Mouse (Mus musculus) neural tube, embryonic 13.5 days (tissue): ENCODE results near the gene Hsd17b1. TPM values are rescaled to one million over a fixed set of nuclear protein-coding genes. Genes with fewer than 3 reads are reported as not detected.

Experiments used
- ATAC-seq: fragments of 200-750 bp; cut with Nextera tagmentation; 2 replicates; pipeline ENCODE4 v1.8.0; 2017; ENCODE audit warnings: low read depth, mild to moderate bottlenecking, moderate TSS enrichment, moderate library complexity
- H3K27ac ChIP-seq: fragments of 300-500 bp; sonication (generic); replicated peaks from 2 replicates; pipeline ENCODE4 v1.5.1; 2015; ENCODE audit warnings: moderate library complexity, mild to moderate bottlenecking, inconsistent platforms
- H3K27me3 ChIP-seq: fragments of 300-500 bp; sonication (generic); 2 replicates; pipeline ENCODE4 v1.6.1; 2015; ENCODE audit warnings: mild to moderate bottlenecking, inconsistent platforms
- H3K36me3 ChIP-seq: fragments of 300-500 bp; sonication (generic); 2 replicates; pipeline ENCODE4 v1.6.1; 2015; ENCODE audit warnings: mild to moderate bottlenecking, inconsistent platforms
- H3K4me1 ChIP-seq: fragments of 300-500 bp; sonication (generic); replicated peaks from 2 replicates; pipeline ENCODE4 v1.6.1; 2015; ENCODE audit warnings: inconsistent platforms
- H3K4me2 ChIP-seq: fragments of 300-500 bp; sonication (generic); 2 replicates; pipeline ENCODE4 v1.6.1; 2015; ENCODE audit warnings: inconsistent platforms, mild to moderate bottlenecking, moderate library complexity
- H3K4me3 ChIP-seq: fragments of 300-500 bp; sonication (generic); 2 replicates; pipeline ENCODE4 v1.5.1; 2015; ENCODE audit warnings: mild to moderate bottlenecking, inconsistent platforms
- H3K9ac ChIP-seq: fragments of 300-500 bp; sonication (generic); 2 replicates; pipeline ENCODE4 v1.6.1; 2015; ENCODE audit warnings: moderate library complexity, mild to moderate bottlenecking, inconsistent platforms
- H3K9me3 ChIP-seq: fragments of 300-500 bp; sonication (generic); 2 replicates; pipeline ENCODE4 v1.6.1; 2016; ENCODE audit warnings: inconsistent platforms
- WGBS: fragments of 180-500 bp; shearing (Covaris S2); methylation state at CpG from one replicate; pipeline ENCODE4 v1.1.7; 2015; 5-methylcytosine and 5-hydroxymethylcytosine counted together
- polyA plus RNA-seq: library from polyadenylated mRNA; unstranded; fragments of >200 nt; fragmentation: Nextera tagmentation; extraction: Ambion mirVana; gene quantifications from 2 replicates; pipeline ENCODE4 v1.2.1, GENCODE M21; 2015

Gene Hsd17b1
- polyA plus RNA-seq, 1 experiment from 2014 or later = 0.47 TPM

GRCm38 (mm10) chr11:101062165-101062884 is 15.9 kb upstream of the Hsd17b1 start:
- H3K4me2 ChIP-seq = no peak overlapping the region
- 82% methylated on average over 12 of the region's 12 CpGs for WGBS
- no peaks in the 10 kb centered on the region for H3K27me3 ChIP-seq
- no peaks in the 10 kb centered on the region for H3K9me3 ChIP-seq
- H3K4me3 ChIP-seq = no peak overlapping the region
- H3K9ac ChIP-seq = no peak overlapping the region
- ATAC-seq = no peak
- H3K27ac ChIP-seq = no peak overlapping the region; the same call in 1 of the 2 replicates
- H3K4me1 ChIP-seq = peaks cover 33% of the 10 kb centered on the region
- H3K36me3 ChIP-seq = peaks cover 67% of the 10 kb centered on the region

- Histone ChIP-seq H3K9me3 (no peaks in the 10 kb centered on the region), H3K27ac (peak overlapping the region; percentile 74), H3K36me3 (peaks cover 63% of the 10 kb centered on the region), H3K4me3 (no peak overlapping the region), H3K9ac (no peak overlapping the region), H3K4me2 (no peak overlapping the region), H3K4me1 (peaks cover 34% of the 10 kb centered on the region), H3K27me3 (no peaks in the 10 kb centered on the region)
- 69% methylated on average over 14 of the region's 14 CpGs for WGBS
- ATAC-seq = no peak
Observed at GRCm38 (mm10) chr11:101062971-101063675, 15.1 kb upstream of the Hsd17b1 start.

GRCm38 (mm10) chr11:101063676-101064327 is 14.4 kb upstream of the Hsd17b1 start:
- peaks cover 56% of the 10 kb centered on the region for H3K36me3 ChIP-seq
- 55% methylated on average over 12 of the region's 12 CpGs for WGBS
- H3K9me3 ChIP-seq = no peaks in the 10 kb centered on the region
- peaks cover 29% of the 10 kb centered on the region for H3K4me1 ChIP-seq
- H3K27ac ChIP-seq = peak overlapping the region; percentile 74
- H3K4me3 ChIP-seq = no peak overlapping the region
- ATAC-seq = no peak
- no peak overlapping the region for H3K4me2 ChIP-seq
- no peaks in the 10 kb centered on the region for H3K27me3 ChIP-seq
- H3K9ac ChIP-seq = no peak overlapping the region

GRCm38 (mm10) chr11:101064462-101064861 is 13.7 kb upstream of the Hsd17b1 start:
- H3K4me1 ChIP-seq = peaks cover 34% of the 10 kb centered on the region
- peaks cover 49% of the 10 kb centered on the region for H3K36me3 ChIP-seq
- WGBS = 80% methylated on average over 4 of the region's 4 CpGs
- no peak overlapping the region for H3K4me3 ChIP-seq
- no peaks in the 10 kb centered on the region for H3K9me3 ChIP-seq
- no peak overlapping the region for H3K4me2 ChIP-seq
- H3K27me3 ChIP-seq = no peaks in the 10 kb centered on the region
- H3K9ac ChIP-seq = no peak overlapping the region
- no peak for ATAC-seq
- peak overlapping the region; percentile 74 for H3K27ac ChIP-seq

- H3K4me1 ChIP-seq = peaks cover 34% of the 10 kb centered on the region
- 95% methylated on average over 9 of the region's 9 CpGs for WGBS
Observed at GRCm38 (mm10) chr11:101065002-101065401, 13.2 kb upstream of the Hsd17b1 start.

GRCm38 (mm10) chr11:101066549-101067412 is 11.4 kb upstream of the Hsd17b1 start:
- WGBS = 21% methylated on average over 18 of the region's 18 CpGs
- no peak overlapping the region; the same call in 1 of the 2 replicates for H3K27ac ChIP-seq
- ATAC-seq = no peak

More at GRCm38 (mm10) chr11:101065002-101065401, 13.2 kb upstream of the Hsd17b1 start:
- no peak overlapping the region for H3K27ac ChIP-seq
- H3K9ac ChIP-seq = no peak overlapping the region
- no peaks in the 10 kb centered on the region for H3K27me3 ChIP-seq
- H3K4me3 ChIP-seq = no peak overlapping the region
- H3K4me2 ChIP-seq = no peak overlapping the region
- peaks cover 44% of the 10 kb centered on the region for H3K36me3 ChIP-seq
- ATAC-seq = no peak
- H3K9me3 ChIP-seq = no peaks in the 10 kb centered on the region

GRCm38 (mm10) chr11:101069391-101070188 is 8.6 kb upstream of the Hsd17b1 start, which contains the start of gene Naglu:
TSS of gene Naglu (plus strand) at chr11:101070012.
- ATAC-seq = peak; percentile 90
- no peaks in the 10 kb centered on the region for H3K9me3 ChIP-seq
- H3K4me1 ChIP-seq = peaks cover 29% of the 10 kb centered on the region
- 0 out of 2 replicates have a peak, but pooled peaks cover 11% of the 10 kb centered on the region for H3K27me3 ChIP-seq
- no peaks in the 10 kb centered on the region for H3K36me3 ChIP-seq
- peak within 1 kb of the TSS; percentile 97 for H3K4me2 ChIP-seq
- peak within 1 kb of the TSS; percentile 89 for H3K9ac ChIP-seq
- peak within 1 kb of the TSS; percentile 80 for H3K4me3 ChIP-seq
- WGBS = 4% methylated on average over 35 of the region's 35 CpGs
- peak within 1 kb of the TSS; percentile 81 for H3K27ac ChIP-seq

More at GRCm38 (mm10) chr11:101066549-101067412, 11.4 kb upstream of the Hsd17b1 start:
- Histone ChIP-seq H3K9ac (peak overlapping the region; percentile 55; the same call in 1 of the 2 replicates), H3K9me3 (no peaks in the 10 kb centered on the region), H3K36me3 (peaks cover 26% of the 10 kb centered on the region), H3K4me3 (peak overlapping the region; percentile 28), H3K27me3 (0 out of 2 replicates have a peak, but pooled peaks cover 5% of the 10 kb centered on the region), H3K4me2 (peak overlapping the region; percentile 54), H3K4me1 (peaks cover 43% of the 10 kb centered on the region)

GRCm38 (mm10) chr11:101070189-101070527 is 8.1 kb upstream of the Hsd17b1 start:
- H3K4me2 ChIP-seq = peak overlapping the region; percentile 97

GRCm38 (mm10) chr11:101070987-101071386 is 7.2 kb upstream of the Hsd17b1 start:
- Histone ChIP-seq H3K27me3 (peaks cover 14% of the 10 kb centered on the region; the same call in 1 of the 2 replicates), H3K36me3 (no peaks in the 10 kb centered on the region), H3K4me3 (peak overlapping the region; percentile 80), H3K9me3 (no peaks in the 10 kb centered on the region), H3K4me1 (peaks cover 29% of the 10 kb centered on the region), H3K4me2 (peak overlapping the region; percentile 97), H3K27ac (no peak overlapping the region), H3K9ac (peak overlapping the region; percentile 89)
- ATAC-seq = no peak
- WGBS = 74% methylated on average over 6 of the region's 6 CpGs

More at GRCm38 (mm10) chr11:101070189-101070527, 8.1 kb upstream of the Hsd17b1 start:
- WGBS = under 1% methylated on average over 36 of the region's 36 CpGs
- Histone ChIP-seq H3K27ac (peak overlapping the region; percentile 81), H3K9ac (peak overlapping the region; percentile 89), H3K9me3 (no peaks in the 10 kb centered on the region), H3K4me3 (peak overlapping the region; percentile 80), H3K36me3 (no peaks in the 10 kb centered on the region), H3K27me3 (0 out of 2 replicates have a peak, but pooled peaks cover 11% of the 10 kb centered on the region), H3K4me1 (peaks cover 29% of the 10 kb centered on the region)
- ATAC-seq = peak; percentile 62

- WGBS = 75% methylated on average over 14 of the region's 14 CpGs
Observed at GRCm38 (mm10) chr11:101071810-101072428, 6.3 kb upstream of the Hsd17b1 start.

More at GRCm38 (mm10) chr11:101071810-101072428, 6.3 kb upstream of the Hsd17b1 start:
- Histone ChIP-seq H3K9ac (no peak overlapping the region), H3K4me2 (no peak overlapping the region), H3K4me1 (peaks cover 20% of the 10 kb centered on the region), H3K27me3 (peaks cover 24% of the 10 kb centered on the region), H3K36me3 (peaks cover 6% of the 10 kb centered on the region; the same call in 1 of the 2 replicates), H3K27ac (no peak overlapping the region), H3K9me3 (no peaks in the 10 kb centered on the region), H3K4me3 (no peak overlapping the region)
- ATAC-seq = no peak
